Mouse (Mus musculus): ENCODE measurements around the gene Maff.

DNA sequence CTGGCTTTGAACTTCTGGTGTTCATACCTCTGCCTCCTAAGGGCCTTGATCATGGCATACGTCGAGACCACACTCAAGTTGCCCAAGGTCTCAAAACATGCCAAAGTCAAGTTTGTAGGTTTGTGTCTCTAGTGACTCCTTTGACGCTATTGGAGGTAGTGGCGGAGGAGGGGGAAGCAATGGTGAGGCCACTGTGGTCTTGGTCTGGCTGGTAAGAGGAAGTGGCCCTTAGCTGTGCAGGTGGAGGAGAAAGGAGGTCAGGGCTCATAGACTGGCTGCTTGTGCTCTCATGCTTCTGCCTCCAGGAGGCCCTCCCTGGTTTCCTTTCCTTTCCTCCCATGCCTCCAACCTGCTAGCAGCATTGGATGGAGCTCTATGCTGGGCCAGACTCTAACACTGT is 4.4 kb downstream of the Maff start:
- TF ChIP-seq POLR2A (IDR thresholded peaks at IDR 0.05; ENCODE audit: insufficient read length, low read depth) (no peak), MAX (IDR thresholded peaks at IDR 0.05; ENCODE audit: low read depth) (no peak), E2F4 (IDR thresholded peaks at IDR 0.05; ENCODE audit: insufficient read depth) (no peak), TCF12 (IDR thresholded peaks at IDR 0.05; ENCODE audit: insufficient read depth, poor library complexity, severe bottlenecking) (no peak), POLR2AphosphoS2 (IDR thresholded peaks at IDR 0.05; ENCODE audit: insufficient read length, low read depth) (no peak), SRF (IDR thresholded peaks at IDR 0.05; ENCODE audit: control insufficient read depth, insufficient read length, low read depth) (no peak), MYOG (IDR thresholded peaks at IDR 0.05; ENCODE audit: control insufficient read depth in 1 of 3, insufficient read depth in 1 of 3, insufficient read length in 2 of 3, low read depth in 2 of 3) (no peak), MYOD1 (IDR thresholded peaks at IDR 0.05; ENCODE audit: control insufficient read depth in 1 of 3, insufficient read length in 2 of 3, low read depth in 2 of 3) (no peak), REST (IDR thresholded peaks at IDR 0.05; ENCODE audit: insufficient read depth, insufficient read length) (no peak), USF1 (IDR thresholded peaks at IDR 0.05; ENCODE audit: low read depth) (no peak), CEBPB (IDR thresholded peaks at IDR 0.05; ENCODE audit: insufficient read depth, poor library complexity, severe bottlenecking) (no peak)
